Mouse (Mus musculus) mouse embryonic stem cell (cell line): ENCODE results near the gene Cdk14.
"Not testable (repeated sequence)": the region's sequence is repeated elsewhere in the genome, so short reads cannot be mapped to it uniquely, and the experiment has no call there.

Source experiments
- in situ Hi-C, 2 experiments: fragments of 300-500 bp; cut with MboI; formaldehyde crosslinking; loops; 1 replicate in 1 of 2; 3 replicates in 1 of 2; pipeline ENCODE4 v1.14.3; 2019 to 2020; ENCODE audit warnings: low sequenced_read_pairs in 2 of 2, low pct_unique_long_range_greater_than_20kb in 1 of 2, mixed read lengths in 1 of 2; ENCODE audit not compliant: unreplicated experiment in 1 of 2

The Cdk14 gene

DNA sequence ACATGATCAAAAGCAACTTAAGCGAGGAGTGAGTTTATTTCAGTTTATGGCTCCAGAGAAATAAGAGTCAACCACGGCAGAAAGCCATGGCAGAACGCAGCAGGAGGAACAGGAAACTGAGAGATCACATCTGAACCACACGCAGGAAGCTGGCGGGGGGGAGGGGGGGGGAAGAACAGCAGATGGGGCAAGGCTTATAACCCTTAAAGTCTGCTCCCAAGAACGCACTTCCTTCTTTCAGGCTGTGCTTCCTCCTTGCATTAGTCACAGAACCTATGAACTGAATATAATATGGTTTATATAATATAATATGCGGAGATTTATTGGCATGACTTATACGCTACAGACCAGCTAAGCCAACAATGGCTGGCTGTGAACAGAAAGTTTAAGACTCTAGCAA lies 86.2 kb downstream of the Cdk14 start:
- in situ Hi-C loops, result no loop called here

DNA sequence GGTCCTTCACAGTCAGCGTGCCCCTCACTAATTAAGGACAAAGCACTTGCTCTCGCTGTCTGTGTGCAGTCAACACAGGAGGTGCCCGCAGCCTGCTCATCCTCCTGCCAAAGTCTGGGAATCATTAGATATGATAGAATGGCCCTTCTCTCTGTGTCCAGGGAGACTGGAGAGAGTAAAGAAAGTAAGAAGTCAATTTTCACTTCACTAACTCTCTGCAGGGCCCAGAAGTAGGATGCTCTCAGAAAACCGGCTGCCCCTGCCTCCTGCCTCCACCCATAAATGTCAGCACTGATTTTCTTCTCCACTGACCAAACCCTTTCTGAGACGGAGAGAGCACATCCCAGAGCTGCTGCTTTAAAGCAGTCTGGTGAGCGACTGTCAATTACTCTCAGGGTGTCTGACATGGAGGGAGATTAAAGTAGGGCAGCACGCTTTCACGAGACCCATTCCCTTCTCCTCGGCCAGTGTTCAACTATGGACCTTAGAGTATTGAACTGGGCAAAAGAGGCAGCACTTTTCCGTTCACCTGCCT lies 89.1 kb downstream of the Cdk14 start:
- in situ Hi-C loops, result no loop called here

GRCm38 (mm10) chr5:5329018-5329417 lies 91.1 kb downstream of the Cdk14 start:
- in situ Hi-C loops, result not testable (repeated sequence)

GRCm38 (mm10) chr5:5326716-5327115 lies 93.4 kb downstream of the Cdk14 start:
- in situ Hi-C loops, result no loop called here

DNA sequence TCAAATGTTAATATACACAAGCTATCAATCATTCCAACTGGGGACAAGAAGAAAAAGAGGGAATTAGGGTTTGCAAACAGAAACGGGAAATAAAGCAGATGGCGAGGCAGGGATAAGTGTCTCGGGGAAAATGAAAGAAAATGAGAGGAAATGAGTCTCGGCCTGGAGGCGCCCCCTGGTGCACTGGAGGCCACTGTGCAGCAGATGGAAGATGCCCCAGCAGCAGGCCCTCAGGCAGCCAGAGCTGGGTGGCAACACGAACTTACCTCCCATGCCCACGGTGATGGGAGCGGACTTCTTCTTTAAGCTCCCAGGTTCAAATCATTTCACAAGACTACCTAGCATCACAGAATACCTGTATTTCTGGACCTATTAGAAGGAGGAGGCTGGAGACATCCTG lies 97.4 kb downstream of the Cdk14 start:
- in situ Hi-C loops, result no loop called here

- in situ Hi-C loops, result no loop called here
These were observed 99.5 kb downstream of the Cdk14 start for GRCm38 (mm10) chr5:5320506-5321181.

- in situ Hi-C loops, result no loop called here
These were observed 100.1 kb downstream of the Cdk14 start for GRCm38 (mm10) chr5:5319824-5320505.

DNA sequence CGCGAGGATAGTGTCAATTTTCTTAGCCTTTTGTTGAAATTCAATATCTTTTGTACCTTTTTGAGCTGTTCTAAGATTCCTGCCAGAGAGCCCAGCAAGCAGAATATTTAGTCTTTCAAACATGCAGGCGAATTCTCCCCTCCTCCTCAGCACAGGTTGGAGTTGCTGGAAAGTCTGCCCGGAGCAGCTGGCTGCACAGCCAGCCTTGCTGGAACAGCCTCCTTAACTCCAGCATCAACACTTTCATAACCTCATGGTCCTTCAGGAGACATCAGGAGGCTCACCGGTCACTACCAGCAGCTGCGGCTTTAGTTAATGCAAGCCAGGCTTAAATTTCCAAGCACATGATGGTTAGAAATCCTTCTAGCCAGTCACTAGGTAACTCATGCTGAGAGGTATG lies 105.8 kb downstream of the Cdk14 start:
- in situ Hi-C loops, result no loop called here

GRCm38 (mm10) chr5:5313195-5313760 lies 106.8 kb downstream of the Cdk14 start:
- in situ Hi-C loops, result no loop called here

DNA sequence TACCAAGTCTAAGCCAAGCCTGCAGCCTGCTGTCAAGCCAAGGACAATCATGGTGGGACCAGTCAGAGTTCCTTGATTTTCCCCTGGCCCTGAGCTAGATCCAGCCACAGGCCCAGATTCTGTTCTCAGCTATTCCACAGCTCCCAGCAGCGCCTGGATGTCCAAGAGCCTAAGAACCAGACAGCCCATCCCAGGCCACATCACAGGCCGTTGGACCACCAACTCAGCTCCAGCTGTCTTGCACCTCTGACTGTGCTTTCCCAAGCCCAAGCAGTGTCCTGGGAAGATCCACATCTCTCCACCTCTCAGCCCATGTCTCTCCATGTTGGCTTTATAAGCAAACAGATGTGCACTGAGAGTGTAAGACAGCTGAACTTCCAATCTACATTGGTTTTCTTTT lies 114.8 kb downstream of the Cdk14 start:
- in situ Hi-C loops, result no loop called here

GRCm38 (mm10) chr5:5303102-5303670 lies 116.9 kb downstream of the Cdk14 start:
- in situ Hi-C loops, result no loop called here

DNA sequence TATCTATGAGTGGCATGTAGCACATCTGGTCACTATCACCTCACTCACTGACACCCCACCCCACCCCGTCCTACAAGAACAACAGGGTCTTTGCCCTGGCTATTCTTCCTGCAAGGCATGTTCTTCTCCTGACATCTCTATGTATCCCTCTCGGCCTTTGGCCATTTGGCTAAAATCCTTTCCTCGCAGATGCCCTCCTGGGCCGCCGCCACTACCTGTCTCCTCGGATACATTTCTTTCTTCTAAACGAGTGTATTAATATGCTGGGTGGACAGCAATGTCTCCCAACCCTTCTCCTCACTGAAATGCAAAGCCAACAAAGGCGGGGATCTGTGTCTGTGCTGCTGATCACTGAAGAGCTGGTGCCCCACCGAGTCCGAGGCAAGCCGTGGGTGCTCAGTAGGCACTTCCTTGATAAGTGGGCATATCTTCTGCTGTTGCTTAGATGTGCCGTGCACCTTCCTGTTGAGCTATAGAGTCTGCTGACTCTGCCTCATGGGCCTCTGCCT lies 118.5 kb downstream of the Cdk14 start:
- in situ Hi-C loops, result no loop called here

- in situ Hi-C loops, result no loop called here
These were observed 119.1 kb downstream of the Cdk14 start for GRCm38 (mm10) chr5:5300998-5301397.

DNA sequence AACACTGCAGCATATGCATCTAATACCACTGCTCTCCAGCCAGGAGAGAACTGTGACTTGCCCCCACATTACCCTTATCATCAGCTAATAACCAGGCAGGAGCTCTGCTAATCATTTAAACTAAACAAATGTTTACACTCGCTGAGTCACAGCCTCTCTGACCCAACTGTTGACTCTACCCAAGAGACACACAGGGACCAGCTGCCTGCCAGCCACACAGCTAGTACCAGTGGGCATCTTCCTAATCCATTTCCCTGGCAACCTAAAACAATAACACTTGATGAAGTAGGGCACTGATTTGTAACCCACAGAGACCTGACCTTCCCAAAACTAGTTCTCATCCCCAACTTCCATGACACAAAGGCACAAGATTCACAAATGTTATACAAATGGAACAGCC lies 119.8 kb downstream of the Cdk14 start:
- in situ Hi-C loops, result no loop called here

DNA sequence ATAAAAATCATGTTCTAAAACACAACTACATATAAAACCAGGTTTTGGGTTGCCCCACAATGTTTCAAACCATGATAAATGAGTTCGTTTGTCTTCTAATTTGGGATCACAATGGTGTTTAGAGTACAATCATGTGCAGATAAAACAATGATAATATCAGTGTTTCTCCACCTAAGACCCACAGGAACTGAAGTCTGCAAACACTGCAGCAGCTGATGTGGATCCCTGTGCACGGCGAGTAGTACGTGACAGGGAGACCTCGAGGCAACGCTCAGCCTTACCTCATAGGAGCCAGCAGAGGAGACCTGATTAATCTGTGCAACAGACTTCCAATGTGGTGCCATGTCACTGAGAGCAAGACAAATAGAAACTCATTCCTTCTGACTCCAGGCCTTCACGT lies 122.9 kb downstream of the Cdk14 start:
- in situ Hi-C loops, result no loop called here

- in situ Hi-C loops, result no loop called here
These were observed 123.3 kb downstream of the Cdk14 start for GRCm38 (mm10) chr5:5296773-5297172.

- in situ Hi-C loops, result no loop called here
These were observed 127.1 kb downstream of the Cdk14 start for GRCm38 (mm10) chr5:5292830-5293542.

- in situ Hi-C loops, result no loop called here
These were observed 128.7 kb downstream of the Cdk14 start for GRCm38 (mm10) chr5:5291321-5291991.
